Mouse (Mus musculus): ENCODE results near the gene Tmem136. TPM values are rescaled to one million over a fixed set of nuclear protein-coding genes. Genes with fewer than 3 reads are reported as not detected.

Tmem136 gene
- total and polyA plus RNA-seq, 3 experiments: 0.17 to 3.8 (median 0.34) TPM

- Histone ChIP-seq H3K79me2 (replicated peaks; ENCODE audit: control insufficient read depth, extremely low read depth, insufficient read depth, poor library complexity, severe bottlenecking) (no peaks in the 10 kb centered on the region), H3K27me3 (replicated peaks) (peaks cover 78% of the 10 kb centered on the region), H3K36me3 (replicated peaks in 1 of 2; ENCODE audit: control insufficient read depth in 1 of 2, insufficient read depth in 1 of 2, low read length in 1 of 2) (no peaks in the 10 kb centered on the region), H3K27ac (ENCODE audit: insufficient read depth, low read depth) (no peak overlapping the region), H3K4me2 (ENCODE audit: insufficient read depth, low read depth, poor library complexity, severe bottlenecking) (no peak overlapping the region), H3K9me3 (replicated peaks; ENCODE audit: low read length) (no peaks in the 10 kb centered on the region), H3K9ac (ENCODE audit: insufficient read depth, low read depth) (no peak overlapping the region), H3K4me3 (replicated peaks in 1 of 3; ENCODE audit: low read depth in 2 of 3, low read length in 2 of 3, poor library complexity in 1 of 3) (no peak overlapping the region), H3K4me1 (ENCODE audit: control insufficient read depth in 1 of 2, insufficient read depth in 2 of 2) (peaks cover 0 to 3% of the 10 kb centered on the region in 2 experiments; a peak in 2 of 4 replicates)
- in situ Hi-C loops (cut with MboI; ENCODE audit: low pct_ligation_motif_present, low pct_unique_long_range_greater_than_20kb, low sequenced_read_pairs) (no loop called here), dilution Hi-C loops (cut with MboI; ENCODE audit: extremely low pct_ligation_motif_present, extremely low pct_unique_long_range_greater_than_20kb, low sequenced_read_pairs) (no loop called here)
- DNase-seq (ENCODE audit: extremely low read depth): no peak
- TF ChIP-seq CHD1 (IDR thresholded peaks at IDR 0.05; ENCODE audit: low read depth, low read length): no peak
- no peak for TF ChIP-seq ELF1 (IDR thresholded peaks at IDR 0.05; ENCODE audit: low read depth, low read length)
- TF ChIP-seq SMC3 (IDR thresholded peaks at IDR 0.05; ENCODE audit: low read depth, low read length): no peak
- no peak for TF ChIP-seq ZKSCAN1 (IDR thresholded peaks at IDR 0.05; ENCODE audit: borderline replicate concordance, low read depth, low read length)
- TF ChIP-seq NRF1 (IDR thresholded peaks at IDR 0.05; ENCODE audit: low read depth, low read length): no peak
- TF ChIP-seq JUND (conservative IDR thresholded peaks at IDR 0.05; ENCODE audit: low read depth, low read length): no peak
- no peak for TF ChIP-seq JUN (IDR thresholded peaks at IDR 0.05; ENCODE audit: insufficient read depth, low read depth, low read length)
- no peak for TF ChIP-seq GABPA (IDR thresholded peaks at IDR 0.05; ENCODE audit: insufficient replicate concordance, low read depth, low read length)
- TF ChIP-seq MXI1 (IDR thresholded peaks at IDR 0.05; ENCODE audit: low read depth, low read length): no peak
- no peak for TF ChIP-seq USF2 (conservative IDR thresholded peaks at IDR 0.05; ENCODE audit: low read depth, low read length)
These were observed 33.7 kb upstream of the Tmem136 start for GRCm38 (mm10) chr9:43150075-43150474.

- H3K9ac ChIP-seq (ENCODE audit: insufficient read depth, low read depth): no peak overlapping the region
- H3K4me1 ChIP-seq (ENCODE audit: control insufficient read depth in 1 of 2, insufficient read depth in 2 of 2): peaks cover 0 to 3% of the 10 kb centered on the region in 2 experiments; a peak in 2 of 4 replicates
- H3K9me3 ChIP-seq (replicated peaks; ENCODE audit: low read length): no peaks in the 10 kb centered on the region
- H3K36me3 ChIP-seq (replicated peaks in 1 of 2; ENCODE audit: control insufficient read depth in 1 of 2, insufficient read depth in 1 of 2, low read length in 1 of 2): no peaks in the 10 kb centered on the region
- no peak for TF ChIP-seq PAX5 (IDR thresholded peaks at IDR 0.05; ENCODE audit: low read length)
- TF ChIP-seq USF1 (IDR thresholded peaks at IDR 0.05; ENCODE audit: low read depth, low read length): no peak
- TF ChIP-seq BHLHE40 (IDR thresholded peaks at IDR 0.05; ENCODE audit: low read depth, low read length): no peak
- TF ChIP-seq HCFC1 (IDR thresholded peaks at IDR 0.05; ENCODE audit: low read depth, low read length): no peak
- no peaks in the 10 kb centered on the region for H3K79me2 ChIP-seq (replicated peaks; ENCODE audit: control insufficient read depth, extremely low read depth, insufficient read depth, poor library complexity, severe bottlenecking)
- H3K4me3 ChIP-seq (replicated peaks in 1 of 3; ENCODE audit: low read depth in 2 of 3, low read length in 2 of 3, poor library complexity in 1 of 3): no peak overlapping the region
- H3K27ac ChIP-seq (ENCODE audit: insufficient read depth, low read depth): no peak overlapping the region
- in situ Hi-C loops (cut with MboI; ENCODE audit: low pct_ligation_motif_present, low pct_unique_long_range_greater_than_20kb, low sequenced_read_pairs): no loop called here
- no peak for DNase-seq (ENCODE audit: extremely low read depth)
- dilution Hi-C loops (cut with MboI; ENCODE audit: extremely low pct_ligation_motif_present, extremely low pct_unique_long_range_greater_than_20kb, low sequenced_read_pairs): no loop called here
- peaks cover 82% of the 10 kb centered on the region for H3K27me3 ChIP-seq (replicated peaks)
- no peak overlapping the region for H3K4me2 ChIP-seq (ENCODE audit: insufficient read depth, low read depth, poor library complexity, severe bottlenecking)
These were observed 33.1 kb upstream of the Tmem136 start for GRCm38 (mm10) chr9:43149498-43149897.

- Histone ChIP-seq H3K27ac (ENCODE audit: insufficient read depth, low read depth) (no peak overlapping the region), H3K27me3 (replicated peaks) (peaks cover 58% of the 10 kb centered on the region), H3K4me1 (ENCODE audit: control insufficient read depth in 1 of 2, insufficient read depth in 2 of 2) (no peaks in the 10 kb centered on the region), H3K9me3 (replicated peaks; ENCODE audit: low read length) (no peaks in the 10 kb centered on the region), H3K79me2 (replicated peaks; ENCODE audit: control insufficient read depth, extremely low read depth, insufficient read depth, poor library complexity, severe bottlenecking) (no peaks in the 10 kb centered on the region), H3K4me3 (replicated peaks in 1 of 3; ENCODE audit: low read depth in 2 of 3, low read length in 2 of 3, poor library complexity in 1 of 3) (no peak overlapping the region), H3K9ac (ENCODE audit: insufficient read depth, low read depth) (no peak overlapping the region), H3K36me3 (replicated peaks in 1 of 2; ENCODE audit: control insufficient read depth in 1 of 2, insufficient read depth in 1 of 2, low read length in 1 of 2) (no peaks in the 10 kb centered on the region), H3K4me2 (ENCODE audit: insufficient read depth, low read depth, poor library complexity, severe bottlenecking) (no peak overlapping the region)
- in situ Hi-C loops (cut with MboI; ENCODE audit: low pct_ligation_motif_present, low pct_unique_long_range_greater_than_20kb, low sequenced_read_pairs): no loop called here
- TF ChIP-seq MEF2A (IDR thresholded peaks at IDR 0.05; ENCODE audit: borderline replicate concordance, low read depth, low read length) (no peak), CHD2 (IDR thresholded peaks at IDR 0.05; ENCODE audit: low read length) (no peak), SMC3 (IDR thresholded peaks at IDR 0.05; ENCODE audit: low read depth, low read length) (no peak), MAZ (IDR thresholded peaks at IDR 0.05; ENCODE audit: low read depth, low read length) (no peak), HCFC1 (IDR thresholded peaks at IDR 0.05; ENCODE audit: low read depth, low read length) (no peak), JUN (IDR thresholded peaks at IDR 0.05; ENCODE audit: insufficient read depth, low read depth, low read length) (no peak), CHD1 (IDR thresholded peaks at IDR 0.05; ENCODE audit: low read depth, low read length) (no peak), TBP (conservative IDR thresholded peaks at IDR 0.05; ENCODE audit: low read depth, low read length) (no peak), ZKSCAN1 (IDR thresholded peaks at IDR 0.05; ENCODE audit: borderline replicate concordance, low read depth, low read length) (no peak), POLR2AphosphoS2 (IDR thresholded peaks at IDR 0.05; ENCODE audit: low read depth, low read length) (no peak), SIN3A (IDR thresholded peaks at IDR 0.05; ENCODE audit: low read length) (no peak), MAFK (IDR thresholded peaks at IDR 0.05; ENCODE audit: insufficient replicate concordance, low read length) (no peak)
- no peak for DNase-seq (ENCODE audit: extremely low read depth)
- dilution Hi-C loops (cut with MboI; ENCODE audit: extremely low pct_ligation_motif_present, extremely low pct_unique_long_range_greater_than_20kb, low sequenced_read_pairs): no loop called here
These were observed 28.8 kb upstream of the Tmem136 start for GRCm38 (mm10) chr9:43145196-43145595.
